Mouse (Mus musculus): ENCODE measurements around the gene Aagab. TPM values are rescaled to one million over a fixed set of nuclear protein-coding genes. Genes with fewer than 3 reads are reported as not detected.

Aagab gene
- total and polyA plus RNA-seq, 3 experiments, result 16.1 to 27.4 TPM; not detected in 1

DNA sequence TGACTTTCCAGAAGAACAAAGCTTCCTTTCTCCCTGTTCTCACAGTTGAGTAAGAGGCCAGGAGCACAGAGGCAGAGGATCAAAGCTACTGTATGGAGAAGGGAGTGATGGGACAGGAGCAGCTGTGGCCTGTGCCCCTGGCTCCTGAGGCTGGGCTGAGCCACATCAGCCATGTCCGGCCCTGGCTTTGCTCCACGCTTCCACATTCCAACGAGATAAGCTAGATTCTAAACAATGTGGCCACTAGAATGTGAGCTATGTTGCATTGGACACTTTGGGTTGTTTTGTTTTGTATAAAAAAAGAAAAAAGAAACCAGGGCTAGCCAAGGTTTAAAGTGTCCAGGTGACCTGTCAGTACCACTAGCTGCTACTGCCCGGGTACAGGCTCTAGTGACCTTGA, 54.7 kb downstream of the Aagab start:
- H3K27ac ChIP-seq (ENCODE audit: control insufficient read depth, low read depth, low read length), result no peak overlapping the region
- H3K9me3 ChIP-seq (replicated peaks; ENCODE audit: insufficient read depth, low read length), result no peaks in the 10 kb centered on the region
- no peaks in the 10 kb centered on the region for H3K36me3 ChIP-seq (ENCODE audit: control insufficient read depth in 1 of 2, insufficient read depth in 2 of 2, low read length in 2 of 2)
- no peaks in the 10 kb centered on the region for H3K79me2 ChIP-seq (ENCODE audit: control insufficient read depth, insufficient read depth, low read length, poor library complexity)
- no peak for TF ChIP-seq GABPA (IDR thresholded peaks at IDR 0.05; ENCODE audit: low read depth, low read length)
- TF ChIP-seq TCF12 (IDR thresholded peaks at IDR 0.05; ENCODE audit: low read depth, low read length), result no peak
- TF ChIP-seq JUND (IDR thresholded peaks at IDR 0.05; ENCODE audit: low read depth, low read length), result no peak
- no peak for TF ChIP-seq MEF2A (IDR thresholded peaks at IDR 0.05; ENCODE audit: extremely low read depth, insufficient replicate concordance, low read depth, low read length, poor library complexity, severe bottlenecking)
- TF ChIP-seq SIN3A (IDR thresholded peaks at IDR 0.05; ENCODE audit: low read length), result no peak
- no peak for TF ChIP-seq ZMIZ1 (IDR thresholded peaks at IDR 0.05; ENCODE audit: low read depth, low read length)
- TF ChIP-seq CHD1 (IDR thresholded peaks at IDR 0.05; ENCODE audit: low read depth, low read length), result no peak
- TF ChIP-seq ELF1 (IDR thresholded peaks at IDR 0.05; ENCODE audit: low read depth, low read length), result no peak
- TF ChIP-seq HCFC1 (IDR thresholded peaks at IDR 0.05; ENCODE audit: low read depth, low read length), result no peak
- TF ChIP-seq ETS1 (IDR thresholded peaks at IDR 0.05; ENCODE audit: low read depth, low read length), result no peak
- TF ChIP-seq ZNF384 (IDR thresholded peaks at IDR 0.05; ENCODE audit: low read depth, low read length), result no peak
- TF ChIP-seq POLR2AphosphoS5 (IDR thresholded peaks at IDR 0.05; ENCODE audit: borderline replicate concordance, low read depth, low read length), result no peak
- no peak overlapping the region for H3K4me3 ChIP-seq (ENCODE audit: control insufficient read depth in 1 of 2, insufficient read depth in 1 of 2, low read depth in 2 of 2, low read length in 2 of 2)
- H3K9ac ChIP-seq (ENCODE audit: control insufficient read depth, low read depth, low read length, poor library complexity, severe bottlenecking), result no peak overlapping the region
- DNase-seq (ENCODE audit: low read depth, low spot score), result no peak
- H3K27me3 ChIP-seq (ENCODE audit: control insufficient read depth in 1 of 2, insufficient read depth in 2 of 2, low read length in 2 of 2), result no peaks in the 10 kb centered on the region
- H3K4me1 ChIP-seq (ENCODE audit: control insufficient read depth in 1 of 2, insufficient read depth in 2 of 2, low read length in 2 of 2), result no peaks in the 10 kb centered on the region

DNA sequence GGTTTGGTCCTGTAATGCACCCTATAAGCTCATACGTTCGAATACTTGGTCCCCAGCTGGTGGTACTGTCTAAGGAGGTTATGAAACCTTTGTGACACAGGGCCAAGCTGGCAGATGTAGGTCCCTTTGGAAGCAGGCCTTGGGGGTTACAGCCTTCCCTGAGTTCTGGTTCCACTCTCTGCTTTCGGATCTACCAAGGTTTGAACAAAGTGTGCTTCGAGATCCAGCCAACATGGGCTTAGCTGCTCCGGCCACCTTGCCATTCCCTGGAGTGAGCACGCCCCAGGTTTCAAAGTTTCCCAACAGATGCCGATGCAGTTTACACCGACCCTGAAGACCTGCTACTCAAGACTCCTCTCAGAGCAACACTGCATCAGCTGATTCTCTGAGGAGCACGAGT, 56.0 kb downstream of the Aagab start:
- Histone ChIP-seq H3K4me3 (ENCODE audit: control insufficient read depth in 1 of 2, insufficient read depth in 1 of 2, low read depth in 2 of 2, low read length in 2 of 2) (no peak overlapping the region), H3K79me2 (ENCODE audit: control insufficient read depth, insufficient read depth, low read length, poor library complexity) (no peaks in the 10 kb centered on the region), H3K27me3 (ENCODE audit: control insufficient read depth in 1 of 2, insufficient read depth in 2 of 2, low read length in 2 of 2) (no peaks in the 10 kb centered on the region), H3K36me3 (ENCODE audit: control insufficient read depth in 1 of 2, insufficient read depth in 2 of 2, low read length in 2 of 2) (no peaks in the 10 kb centered on the region), H3K4me1 (ENCODE audit: control insufficient read depth in 1 of 2, insufficient read depth in 2 of 2, low read length in 2 of 2) (peaks cover 1 to 2% of the 10 kb centered on the region in 2 experiments; a peak in 2 of 4 replicates), H3K9me3 (replicated peaks; ENCODE audit: insufficient read depth, low read length) (no peaks in the 10 kb centered on the region), H3K9ac (ENCODE audit: control insufficient read depth, low read depth, low read length, poor library complexity, severe bottlenecking) (no peak overlapping the region), H3K27ac (ENCODE audit: control insufficient read depth, low read depth, low read length) (no peak overlapping the region)
- no peak for DNase-seq (ENCODE audit: low read depth, low spot score)
- no peak for TF ChIP-seq KAT2A (conservative IDR thresholded peaks at IDR 0.05; ENCODE audit: low read depth, low read length)
- no peak for TF ChIP-seq ELF1 (IDR thresholded peaks at IDR 0.05; ENCODE audit: low read depth, low read length)
- TF ChIP-seq ZC3H11A (IDR thresholded peaks at IDR 0.05; ENCODE audit: low read depth, low read length), result no peak
- no peak for TF ChIP-seq ZNF384 (IDR thresholded peaks at IDR 0.05; ENCODE audit: low read depth, low read length)
- no peak for TF ChIP-seq MXI1 (IDR thresholded peaks at IDR 0.05; ENCODE audit: low read depth, low read length)
- no peak for TF ChIP-seq MAZ (IDR thresholded peaks at IDR 0.05; ENCODE audit: low read depth, low read length)
- no peak for TF ChIP-seq NELFE (IDR thresholded peaks at IDR 0.05; ENCODE audit: low read depth, low read length)
- no peak for TF ChIP-seq MAX (IDR thresholded peaks at IDR 0.05; ENCODE audit: low read length)
- TF ChIP-seq TCF12 (IDR thresholded peaks at IDR 0.05; ENCODE audit: low read depth, low read length), result no peak
